Mouse (Mus musculus) cerebellum, adult (tissue): ENCODE measurements around the gene Usp15.
"Not testable (repeated sequence)": the region's sequence is repeated elsewhere in the genome, so short reads cannot be mapped to it uniquely, and the experiment has no call there.

Source experiments
- ATAC-seq: cut with Nextera tagmentation; 2 replicates; pipeline ENCODE4 v1.9.2; 2017; ENCODE audit warnings: mild to moderate bottlenecking, moderate library complexity, mixed read lengths; ENCODE audit not compliant: insufficient number of reproducible peaks, low FRiP score, low TSS enrichment

Gene Usp15

GRCm38 (mm10) chr10:123196835-123197559 lies at the start of gene Usp15:
Gene Usp15, minus strand, starts transcription at chr10:123196995.
- peak; percentile 81 for ATAC-seq

- no peak for ATAC-seq
Observed at GRCm38 (mm10) chr10:123229420-123229819, 32.6 kb upstream of the Usp15 start.

- ATAC-seq: no peak
Observed at GRCm38 (mm10) chr10:123222785-123223184, 26.0 kb upstream of the Usp15 start.

- no peak for ATAC-seq
Observed at GRCm38 (mm10) chr10:123209517-123209916, 12.7 kb upstream of the Usp15 start.

GRCm38 (mm10) chr10:123208336-123208735 lies 11.5 kb upstream of the Usp15 start:
- no peak for ATAC-seq

- ATAC-seq: no peak
Observed at GRCm38 (mm10) chr10:123206074-123206473, 9.3 kb upstream of the Usp15 start.

- not testable (repeated sequence) for ATAC-seq
Observed at GRCm38 (mm10) chr10:123205364-123205763, 8.6 kb upstream of the Usp15 start.

GRCm38 (mm10) chr10:123201981-123202758 lies 5.4 kb upstream of the Usp15 start:
- no peak for ATAC-seq

GRCm38 (mm10) chr10:123201436-123201835 lies 4.6 kb upstream of the Usp15 start:
- no peak for ATAC-seq

GRCm38 (mm10) chr10:123200996-123201395 lies 4.2 kb upstream of the Usp15 start:
- no peak for ATAC-seq

GRCm38 (mm10) chr10:123200320-123200659 lies 3.5 kb upstream of the Usp15 start:
- ATAC-seq: no peak

GRCm38 (mm10) chr10:123199615-123200319 lies 3.0 kb upstream of the Usp15 start:
- no peak for ATAC-seq

- no peak for ATAC-seq
Observed at GRCm38 (mm10) chr10:123199119-123199518, 2.3 kb upstream of the Usp15 start.

GRCm38 (mm10) chr10:123198183-123198582 lies 1.4 kb upstream of the Usp15 start:
- no peak for ATAC-seq

GRCm38 (mm10) chr10:123195961-123196834 lies 597 bp downstream of the Usp15 start:
- ATAC-seq: peak; percentile 71

- ATAC-seq: no peak
Observed at GRCm38 (mm10) chr10:123195501-123195900, 1.3 kb downstream of the Usp15 start.

- no peak for ATAC-seq
Observed at GRCm38 (mm10) chr10:123191038-123191437, 5.8 kb downstream of the Usp15 start.

GRCm38 (mm10) chr10:123187337-123187736 lies 9.5 kb downstream of the Usp15 start:
- ATAC-seq: no peak

GRCm38 (mm10) chr10:123185907-123186306 lies 10.9 kb downstream of the Usp15 start:
- no peak for ATAC-seq

- 0 out of 2 replicates have a peak, but pooled peaks have one; percentile 50 for ATAC-seq
Observed at GRCm38 (mm10) chr10:123183743-123184142, 13.1 kb downstream of the Usp15 start.
